Mouse (Mus musculus) embryonic facial prominence, embryonic 14.5 days (tissue): ENCODE measurements around the gene Gipr. TPM values are rescaled to one million over a fixed set of nuclear protein-coding genes. Genes with fewer than 3 reads are reported as not detected.

Experiments used
- ATAC-seq: fragments of 200-750 bp; cut with Nextera tagmentation; 2 replicates; pipeline ENCODE4 v1.8.0; 2017; ENCODE audit warnings: low read depth, moderate number of reproducible peaks, moderate TSS enrichment
- DNase-seq: peaks from one replicate; pipeline ENCODE4 v3.0.0-alpha.2; 2015; ENCODE audit warnings: low spot score
- H3K27ac ChIP-seq: fragments of 300-500 bp; sonication (generic); replicated peaks from 2 replicates; pipeline ENCODE4 v1.5.1; 2014; ENCODE audit warnings: low read depth, mild to moderate bottlenecking, low read length, moderate library complexity
- H3K27me3 ChIP-seq: fragments of 300-500 bp; sonication (generic); replicated peaks from 2 replicates; pipeline ENCODE4 v1.6.1; 2014; ENCODE audit warnings: low read length; ENCODE audit not compliant: control insufficient read depth, insufficient read depth
- H3K36me3 ChIP-seq: fragments of 300-500 bp; sonication (generic); 2 replicates; pipeline ENCODE4 v1.6.1; 2014; ENCODE audit warnings: low read length, mixed read lengths; ENCODE audit not compliant: control insufficient read depth, insufficient read depth
- H3K4me1 ChIP-seq: fragments of 300-500 bp; sonication (generic); 2 replicates; pipeline ENCODE4 v1.6.1; 2014; ENCODE audit warnings: antibody characterized with exemption, low read length; ENCODE audit not compliant: control insufficient read depth, insufficient read depth
- H3K4me2 ChIP-seq: fragments of 300-500 bp; sonication (generic); 2 replicates; pipeline ENCODE4 v1.6.1; 2014; ENCODE audit warnings: low read depth, mild to moderate bottlenecking, low read length, moderate library complexity, mixed read lengths
- H3K4me3 ChIP-seq: fragments of 300-500 bp; sonication (generic); 2 replicates; pipeline ENCODE4 v1.5.1; 2014; ENCODE audit warnings: low read depth, mild to moderate bottlenecking, low read length
- H3K9ac ChIP-seq: fragments of 300-500 bp; sonication (generic); 2 replicates; pipeline ENCODE4 v1.6.1; 2014; ENCODE audit warnings: low read depth, mild to moderate bottlenecking, low read length, moderate library complexity, mixed read lengths
- H3K9me3 ChIP-seq: fragments of 300-500 bp; sonication (generic); 2 replicates; pipeline ENCODE4 v1.6.1; 2016; ENCODE audit warnings: low read length; ENCODE audit not compliant: control insufficient read depth
- WGBS: fragments of 180-500 bp; shearing (Covaris S2); extraction: QIAGEN DNeasy Blood & Tissue Kit; methylation state at CpG from one replicate; pipeline ENCODE4 v1.1.7; 2014; 5-methylcytosine and 5-hydroxymethylcytosine counted together
- polyA plus RNA-seq: library from polyadenylated mRNA; unstranded; fragments of >200 nt; fragmentation: Nextera tagmentation; extraction: Ambion mirVana; gene quantifications from 2 replicates; pipeline ENCODE4 v1.2.1, GENCODE M21; 2014

Gene Gipr
- polyA plus RNA-seq, 1 experiment from 2014 or later, result 0.60 TPM

GRCm38 (mm10) chr7:19163752-19164151, 2.2 kb downstream of the Gipr start:
- WGBS, result 31% methylated on average over 12 of the region's 12 CpGs
- Histone ChIP-seq H3K4me3 (no peak overlapping the region), H3K27me3 (peaks cover 28% of the 10 kb centered on the region), H3K9me3 (no peaks in the 10 kb centered on the region), H3K27ac (no peak overlapping the region), H3K36me3 (no peaks in the 10 kb centered on the region), H3K4me2 (peak overlapping the region; percentile 38), H3K4me1 (peaks cover 18% of the 10 kb centered on the region), H3K9ac (no peak overlapping the region)
- DNase-seq, result no peak
- ATAC-seq, result no peak

GRCm38 (mm10) chr7:19162928-19163327, 3.0 kb downstream of the Gipr start:
- ATAC-seq, result no peak
- no peaks in the 10 kb centered on the region for H3K9me3 ChIP-seq
- WGBS, result 84% methylated on average over 7 of the region's 7 CpGs
- no peaks in the 10 kb centered on the region for H3K36me3 ChIP-seq
- peaks cover 18% of the 10 kb centered on the region for H3K4me1 ChIP-seq
- H3K27me3 ChIP-seq, result peaks cover 28% of the 10 kb centered on the region
- no peak overlapping the region for H3K4me3 ChIP-seq
- H3K4me2 ChIP-seq, result no peak overlapping the region
- DNase-seq, result no peak
- H3K9ac ChIP-seq, result no peak overlapping the region
- no peak overlapping the region for H3K27ac ChIP-seq

GRCm38 (mm10) chr7:19160115-19160514, 5.8 kb downstream of the Gipr start:
- WGBS, result under 1% methylated on average over 16 of the region's 20 CpGs
- H3K27ac ChIP-seq, result no peak overlapping the region
- peak; percentile 38 for ATAC-seq
- H3K4me1 ChIP-seq, result peaks cover 19% of the 10 kb centered on the region
- H3K9ac ChIP-seq, result peak overlapping the region; percentile 51
- H3K36me3 ChIP-seq, result 0 out of 2 replicates have a peak, but pooled peaks cover 5% of the 10 kb centered on the region
- peak; percentile 41 for DNase-seq
- peaks cover 27% of the 10 kb centered on the region for H3K27me3 ChIP-seq
- peak overlapping the region; percentile 37 for H3K4me3 ChIP-seq
- peak overlapping the region; percentile 69 for H3K4me2 ChIP-seq
- H3K9me3 ChIP-seq, result no peaks in the 10 kb centered on the region

- Histone ChIP-seq H3K27me3 (peaks cover 20% of the 10 kb centered on the region), H3K4me3 (peak overlapping the region; percentile 37; the same call in 1 of the 2 replicates)
These were observed 6.5 kb downstream of the Gipr start for GRCm38 (mm10) chr7:19159411-19159810.

GRCm38 (mm10) chr7:19158601-19159000, 7.3 kb downstream of the Gipr start:
- Histone ChIP-seq H3K4me3 (no peak overlapping the region), H3K36me3 (peaks cover 18% of the 10 kb centered on the region), H3K4me2 (no peak overlapping the region), H3K27me3 (peaks cover 16% of the 10 kb centered on the region), H3K4me1 (peaks cover 9% of the 10 kb centered on the region), H3K9ac (no peak overlapping the region), H3K27ac (no peak overlapping the region), H3K9me3 (no peaks in the 10 kb centered on the region)
- WGBS, result 62% methylated on average over 11 of the region's 11 CpGs
- ATAC-seq, result no peak
- no peak for DNase-seq

More at GRCm38 (mm10) chr7:19159411-19159810, 6.5 kb downstream of the Gipr start:
- Histone ChIP-seq H3K4me2 (peak overlapping the region; percentile 69), H3K9ac (0 out of 2 replicates have a peak overlapping the region, but pooled peaks have one; percentile 34), H3K27ac (no peak overlapping the region), H3K36me3 (0 out of 2 replicates have a peak, but pooled peaks cover 10% of the 10 kb centered on the region), H3K4me1 (peaks cover 14% of the 10 kb centered on the region), H3K9me3 (no peaks in the 10 kb centered on the region)
- no peak for ATAC-seq
- DNase-seq, result no peak
- WGBS, result 11% methylated on average over 18 of the region's 18 CpGs

- no peak overlapping the region for H3K9ac ChIP-seq
- ATAC-seq, result peak; percentile 79
- H3K27ac ChIP-seq, result 0 out of 2 replicates have a peak overlapping the region, but pooled peaks have one; percentile 36
- DNase-seq, result peak; percentile 81
- peaks cover 30% of the 10 kb centered on the region for H3K36me3 ChIP-seq
- peaks cover 9% of the 10 kb centered on the region for H3K4me1 ChIP-seq
- H3K4me2 ChIP-seq, result peak overlapping the region; percentile 18; the same call in 1 of the 2 replicates
- H3K9me3 ChIP-seq, result no peaks in the 10 kb centered on the region
- no peak overlapping the region for H3K4me3 ChIP-seq
- WGBS, result 6% methylated on average over 30 of the region's 30 CpGs
- H3K27me3 ChIP-seq, result peaks cover 11% of the 10 kb centered on the region
These were observed 8.6 kb downstream of the Gipr start for GRCm38 (mm10) chr7:19157160-19157800.

- no peak for DNase-seq
- Histone ChIP-seq H3K4me1 (peaks cover 9% of the 10 kb centered on the region), H3K9ac (no peak overlapping the region), H3K4me3 (no peak overlapping the region), H3K27ac (no peak overlapping the region), H3K36me3 (peaks cover 40% of the 10 kb centered on the region), H3K9me3 (no peaks in the 10 kb centered on the region), H3K4me2 (no peak overlapping the region), H3K27me3 (peaks cover 11% of the 10 kb centered on the region)
- no peak for ATAC-seq
- WGBS, result 58% methylated on average over 13 of the region's 13 CpGs
These were observed 10.0 kb downstream of the Gipr start for GRCm38 (mm10) chr7:19155825-19156475.

- Histone ChIP-seq H3K27ac (no peak overlapping the region), H3K9me3 (no peaks in the 10 kb centered on the region), H3K9ac (no peak overlapping the region), H3K4me3 (no peak overlapping the region), H3K27me3 (peaks cover 9% of the 10 kb centered on the region), H3K4me1 (peaks cover 7% of the 10 kb centered on the region), H3K36me3 (peaks cover 40% of the 10 kb centered on the region), H3K4me2 (no peak overlapping the region)
- DNase-seq, result no peak
- 83% methylated on average over 8 of the region's 8 CpGs for WGBS
- ATAC-seq, result no peak
These were observed 11.1 kb downstream of the Gipr start for GRCm38 (mm10) chr7:19154796-19155195.
